Mouse (Mus musculus) MEL (cell line): ENCODE results near the gene Sema6c.
"Not testable (repeated sequence)": the region's sequence is repeated elsewhere in the genome, so short reads cannot be mapped to it uniquely, and the experiment has no call there.

Source experiments
- CHD1 ChIP-seq: IDR thresholded peaks from 2 replicates; pipeline ENCODE4 v1.6.1; 2012; ENCODE audit warnings: low read depth, mild to moderate bottlenecking, inconsistent platforms, low read length, improper control_type of control experiment
- MAX ChIP-seq: IDR thresholded peaks from 2 replicates; pipeline ENCODE4 v1.6.1; 2011; ENCODE audit warnings: low read length, improper control_type of control experiment
- NRF1 ChIP-seq: IDR thresholded peaks from 2 replicates; pipeline ENCODE4 v1.6.1; 2014; ENCODE audit warnings: low read depth, mild to moderate bottlenecking, inconsistent platforms, low read length, improper control_type of control experiment, moderate library complexity; ENCODE audit not compliant: poor library complexity, insufficient read depth, severe bottlenecking

DNA sequence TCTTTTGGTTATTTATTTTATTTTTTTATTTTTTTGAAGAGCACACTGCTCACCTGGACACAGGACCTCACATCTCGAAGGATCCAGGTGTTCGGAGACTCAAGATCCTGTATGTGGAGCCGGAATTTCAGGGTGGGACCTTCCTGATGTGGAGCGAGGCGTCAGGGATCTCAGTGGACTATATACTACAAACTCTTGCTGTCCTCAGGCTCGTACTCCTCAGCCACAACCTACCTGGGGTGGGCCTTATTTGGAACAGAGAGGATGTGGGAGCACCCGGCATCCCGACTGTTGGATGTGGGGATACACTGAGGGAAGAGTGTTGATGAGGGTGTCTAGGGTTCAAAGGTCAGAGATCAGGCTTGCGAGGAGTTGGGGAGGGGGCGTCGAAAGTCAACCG, 26.1 kb upstream of the Sema6c start:
- not testable (repeated sequence) for TF ChIP-seq MAX, CHD1, NRF1
